Mouse (Mus musculus) layer of hippocampus, adult 2 months (tissue): ENCODE measurements at regions not wholly inside any gene's neighbourhood (a gene's known extent, or its start where the extent isn't known, plus 50 kb on each side); places are given as distances from the start of the nearest gene placed in this dataset.

Experiments
- DNase-seq, 2 experiments: peaks; one replicate each; pipeline ENCODE4 v3.0.0; 2022; ENCODE audit warnings: low spot score in 2 of 2
- H3K27ac ChIP-seq: fragments of 200-600 bp; 2 replicates; pipeline ENCODE4 v1.8.1; 2022
- H3K4me3 ChIP-seq: fragments of 200-600 bp; 2 replicates; pipeline ENCODE4 v1.8.1; 2022; ENCODE audit warnings: mild to moderate bottlenecking
- CTCF ChIP-seq: fragments of 200-600 bp; conservative IDR thresholded peaks from 2 replicates; pipeline ENCODE4 v1.8.1; 2022; ENCODE audit warnings: antibody characterized with exemption, mild to moderate bottlenecking, moderate library complexity

DNA sequence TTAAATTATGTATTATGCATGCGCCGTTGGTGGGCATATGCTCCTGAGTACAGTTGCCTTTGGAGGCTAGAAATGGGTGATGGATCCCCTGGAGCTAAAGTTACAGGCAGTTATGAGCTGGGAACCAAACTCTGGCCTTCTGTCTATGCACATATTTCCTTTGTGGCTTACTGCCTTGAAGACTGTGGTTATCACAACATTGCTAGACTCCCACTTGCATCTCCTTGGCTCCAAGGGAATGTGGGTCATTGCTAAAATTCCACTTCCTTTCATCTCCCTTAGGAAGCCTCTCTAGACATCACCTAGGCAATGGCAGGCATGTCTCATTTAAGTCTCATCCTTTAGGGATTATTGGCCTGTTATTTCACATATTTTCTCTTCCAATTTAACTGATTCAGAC lies 622.4 kb upstream of the Frg1 start:
- Histone ChIP-seq H3K27ac (no peak overlapping the region), H3K4me3 (no peak overlapping the region)
- no peak for TF ChIP-seq CTCF
- no peak for DNase-seq

GRCm38 (mm10) chr8:42026934-42027333 lies 610.1 kb upstream of the Frg1 start:
- no peak for TF ChIP-seq CTCF
- Histone ChIP-seq H3K4me3 (no peak overlapping the region), H3K27ac (no peak overlapping the region)
- no peak for DNase-seq

- no peak for TF ChIP-seq CTCF
- Histone ChIP-seq H3K27ac (no peak overlapping the region), H3K4me3 (no peak overlapping the region)
- DNase-seq, result no peak
Observed at GRCm38 (mm10) chr8:42017786-42018185, 600.9 kb upstream of the Frg1 start.

DNA sequence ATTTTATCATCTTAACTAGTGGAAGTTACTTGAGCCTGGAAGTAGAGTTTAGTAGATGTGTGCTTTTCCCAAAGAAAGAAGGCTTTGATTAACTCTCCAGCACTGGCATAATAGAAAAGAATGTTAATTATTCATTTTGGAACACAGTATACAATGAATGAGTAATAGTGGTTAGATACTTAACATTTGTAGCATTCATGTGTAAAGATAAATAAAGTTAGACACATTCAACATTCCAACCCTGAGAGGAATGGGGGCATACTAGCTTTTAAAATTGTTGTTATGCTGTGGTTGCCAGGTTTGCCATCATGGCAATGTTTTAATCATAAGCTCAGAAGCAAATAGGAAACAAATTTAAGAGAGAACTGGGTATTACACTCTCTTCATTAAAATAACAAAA lies 586.3 kb upstream of the Frg1 start:
- no peak for TF ChIP-seq CTCF
- DNase-seq, result no peak
- Histone ChIP-seq H3K27ac (no peak overlapping the region), H3K4me3 (no peak overlapping the region)

DNA sequence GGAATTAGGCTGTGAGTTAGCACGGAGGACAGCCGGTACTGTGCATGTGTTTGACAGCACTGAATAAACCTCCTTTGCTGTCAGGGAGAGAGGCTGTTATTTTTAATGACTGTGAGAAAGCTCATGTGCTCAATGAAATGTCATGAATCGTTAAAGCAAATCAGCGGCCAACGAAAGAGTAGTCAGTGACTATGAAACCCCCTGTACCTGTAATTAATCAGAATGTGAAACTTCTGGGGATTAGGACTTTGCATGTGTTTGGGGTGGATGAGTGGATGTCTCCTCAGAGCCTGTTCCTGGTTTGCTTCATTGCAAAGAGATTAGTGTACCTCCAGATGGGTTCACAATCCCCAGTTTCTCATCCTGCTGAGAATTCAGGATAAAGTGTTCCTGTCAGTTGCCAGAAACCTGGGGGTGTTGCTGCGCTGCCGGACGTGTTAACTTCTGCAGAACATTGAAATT lies 572.2 kb upstream of the Frg1 start:
- peak; percentile 35 to 62 for DNase-seq
- no peak for TF ChIP-seq CTCF
- Histone ChIP-seq H3K4me3 (no peak overlapping the region), H3K27ac (peak overlapping the region; percentile 78)

GRCm38 (mm10) chr8:41988216-41988615 lies 571.3 kb upstream of the Frg1 start:
- no peak for DNase-seq
- H3K27ac ChIP-seq, result peak overlapping the region; percentile 78
- TF ChIP-seq CTCF, result no peak
- no peak overlapping the region for H3K4me3 ChIP-seq

DNA sequence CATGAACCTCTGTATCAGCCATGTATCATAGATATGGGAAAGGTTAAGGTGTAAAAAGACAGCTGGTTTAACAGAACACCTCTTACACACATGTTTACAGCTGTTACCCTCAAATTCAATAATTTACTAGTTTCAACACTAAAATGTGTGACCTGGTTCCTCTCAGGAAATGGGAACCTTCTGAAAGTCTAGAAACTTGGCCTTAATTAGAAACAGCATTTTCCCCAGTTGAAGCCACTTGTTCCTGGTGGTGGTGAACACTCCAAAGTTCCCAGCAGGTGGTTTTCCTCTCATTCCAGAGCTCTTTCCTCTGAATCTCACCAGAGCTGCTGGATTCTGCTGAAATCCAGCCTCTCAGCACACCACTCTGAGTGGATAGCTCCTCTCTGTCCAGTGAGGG lies 570.5 kb upstream of the Frg1 start:
- no peak for DNase-seq
- TF ChIP-seq CTCF, result no peak
- Histone ChIP-seq H3K4me3 (no peak overlapping the region), H3K27ac (peak overlapping the region; percentile 78)

- no peak for DNase-seq
- no peak overlapping the region for H3K4me3 ChIP-seq
- peak overlapping the region; percentile 33; the same call in 1 of the 2 replicates for H3K27ac ChIP-seq
- TF ChIP-seq CTCF, result no peak
Observed at GRCm38 (mm10) chr8:41972416-41972815, 555.5 kb upstream of the Frg1 start.

- DNase-seq, result no peak
- Histone ChIP-seq H3K4me3 (no peak overlapping the region), H3K27ac (no peak overlapping the region)
- TF ChIP-seq CTCF, result no peak
Observed at GRCm38 (mm10) chr8:41970536-41970935, 553.7 kb upstream of the Frg1 start.

DNA sequence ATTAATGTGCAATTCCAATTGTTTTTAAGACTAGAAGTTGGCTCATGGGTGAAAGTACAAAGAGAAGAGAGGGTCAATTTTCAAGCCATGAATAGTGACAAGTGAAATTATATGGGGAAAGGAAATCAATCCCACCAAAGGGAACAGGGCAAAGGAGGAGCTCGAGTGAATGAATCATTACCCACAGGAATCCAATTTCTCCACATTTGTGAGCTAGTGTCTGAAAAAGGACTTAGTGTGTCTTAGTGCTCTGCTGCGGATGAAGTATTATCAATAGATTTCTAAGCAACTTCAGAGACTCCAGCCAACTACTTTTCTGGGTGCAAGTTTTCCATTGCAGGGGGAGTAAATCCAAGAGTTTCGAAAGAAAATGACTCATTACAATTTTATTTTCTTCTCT lies 552.5 kb upstream of the Frg1 start:
- no peak for TF ChIP-seq CTCF
- Histone ChIP-seq H3K27ac (no peak overlapping the region), H3K4me3 (no peak overlapping the region)
- no peak for DNase-seq

DNA sequence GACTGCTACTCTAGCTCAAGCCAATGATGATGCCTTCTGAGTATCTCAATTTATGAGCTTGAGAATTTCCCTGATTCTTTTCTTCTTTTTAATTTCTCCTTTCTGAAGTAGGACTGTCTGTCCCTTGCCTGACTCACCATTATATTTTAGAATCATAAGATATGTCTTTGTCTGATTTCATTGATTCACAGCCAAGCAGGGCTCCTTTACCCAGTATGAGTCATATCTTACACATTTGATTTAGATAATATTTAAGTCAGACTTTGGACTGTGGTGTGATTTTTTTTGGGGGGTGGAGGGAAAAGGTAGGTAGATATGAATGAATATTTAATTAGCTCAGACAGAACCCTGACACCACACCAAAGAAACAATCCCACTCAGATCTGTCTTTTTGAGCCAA lies 547.2 kb upstream of the Frg1 start:
- no peak for TF ChIP-seq CTCF
- Histone ChIP-seq H3K27ac (0 out of 2 replicates have a peak overlapping the region, but pooled peaks have one; percentile 36), H3K4me3 (no peak overlapping the region)
- DNase-seq, result peak in 1 of 2 experiments; percentile 20

GRCm38 (mm10) chr8:41956878-41957277 lies 540.0 kb upstream of the Frg1 start:
- no peak for TF ChIP-seq CTCF
- no peak for DNase-seq
- no peak overlapping the region for H3K27ac ChIP-seq
- no peak overlapping the region for H3K4me3 ChIP-seq

GRCm38 (mm10) chr8:41950736-41951135 lies 533.9 kb upstream of the Frg1 start:
- Histone ChIP-seq H3K27ac (no peak overlapping the region), H3K4me3 (no peak overlapping the region)
- no peak for DNase-seq
- no peak for TF ChIP-seq CTCF

- no peak for TF ChIP-seq CTCF
- H3K4me3 ChIP-seq, result no peak overlapping the region
- no peak for DNase-seq
- no peak overlapping the region for H3K27ac ChIP-seq
Observed at GRCm38 (mm10) chr8:41939298-41939697, 522.4 kb upstream of the Frg1 start.

DNA sequence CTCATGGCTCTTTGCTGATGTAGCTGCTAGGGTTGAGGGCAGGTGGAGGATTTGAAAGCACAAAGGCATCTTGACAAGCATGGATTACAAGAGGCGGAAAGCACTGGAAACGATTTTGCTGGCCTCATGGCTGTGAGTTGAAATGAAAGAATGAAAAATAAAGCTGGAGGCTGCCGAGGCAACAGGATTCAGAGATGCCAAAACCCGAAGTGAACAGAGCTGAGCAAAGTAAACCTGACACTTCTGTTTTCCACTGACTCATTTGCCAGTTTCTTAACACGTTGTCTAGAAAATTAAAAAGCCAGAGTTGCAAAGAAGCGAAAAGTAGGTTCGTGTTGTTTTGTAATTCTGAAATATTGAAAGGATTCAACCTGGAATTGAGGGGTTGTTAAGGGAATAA lies 504.2 kb upstream of the Frg1 start:
- peak overlapping the region; percentile 11; the same call in 1 of the 2 replicates for H3K4me3 ChIP-seq
- TF ChIP-seq CTCF, result no peak
- no peak overlapping the region for H3K27ac ChIP-seq
- no peak for DNase-seq
